Mouse (Mus musculus): ENCODE measurements around the gene Slc3a2. TPM values are rescaled to one million over a fixed set of nuclear protein-coding genes. Genes with fewer than 3 reads are reported as not detected.

Slc3a2 gene
- total RNA-seq, 4 experiments from 2014 or later, result 39.5 to 43.6 (median 41.9) TPM

GRCm38 (mm10) chr19:8663360-8663839 is 59.8 kb downstream of the Slc3a2 start, which contains the start of gene Chrm1:
TSS of gene Chrm1 (plus strand) at chr19:8663789.
- DNase-seq (ENCODE audit: low spot score), result no peak

- DNase-seq (ENCODE audit: low spot score), result no peak
Observed at GRCm38 (mm10) chr19:8662337-8662736, 60.8 kb downstream of the Slc3a2 start.

DNA sequence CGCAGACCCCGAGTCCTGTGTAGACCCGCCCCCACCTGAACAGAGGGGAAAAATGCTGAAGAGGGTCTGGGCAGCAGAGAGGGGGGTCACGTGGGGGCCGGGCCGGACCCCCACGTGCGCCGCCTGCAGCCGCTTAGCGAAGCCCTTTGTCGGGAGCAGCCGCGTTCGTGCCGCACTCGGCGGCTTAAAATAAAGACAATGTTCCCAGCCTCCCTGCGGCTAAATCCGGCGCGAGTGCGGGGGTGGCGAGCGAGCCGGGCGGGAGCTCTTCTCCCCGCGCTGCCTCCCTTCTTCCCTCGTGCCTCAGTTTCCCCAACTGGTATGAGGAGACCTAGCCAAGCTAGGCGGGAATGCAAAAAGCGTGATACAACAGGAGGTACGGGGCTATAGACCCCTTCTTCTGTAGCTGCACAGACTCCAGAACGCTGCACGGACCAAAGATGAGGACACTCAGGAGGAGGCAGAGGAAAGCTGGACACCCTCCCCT is 61.3 kb downstream of the Slc3a2 start:
- DNase-seq (ENCODE audit: low spot score), result no peak

Small RNA genes within 50 kb of the gene (microRNA-seq; reads per million reads assigned to microRNA genes)
- gene Mir6992, result not detected

Other genes starting within 250 kb of the Slc3a2 start
- under 1 TPM in 1 of 4 experiments, not detected in 3; 0.25 TPM for gene Slc22a8, start 132.1 kb downstream of the Slc3a2 start, total RNA-seq (2022)
- gene Slc22a6, start 105.3 kb downstream of the Slc3a2 start, total RNA-seq (2022), result not detected
- gene Chrm1, start 59.6 kb downstream of the Slc3a2 start, total RNA-seq (2022), result under 1 TPM in 2 of 4 experiments, not detected in 2; 0.09 TPM
- gene Wdr74, start 12.5 kb upstream of the Slc3a2 start, total RNA-seq (2022), result 10 to 100 TPM; 16.1 to 19.6 (median 17.5) TPM
- gene 1700092M07Rik, start 17.3 kb upstream of the Slc3a2 start, total RNA-seq (2022), result not detected
- gene Stx5a, start 18.0 kb upstream of the Slc3a2 start, total RNA-seq (2022), result 10 to 100 TPM; 20.9 to 27.3 (median 25.4) TPM
- gene Nxf1, start 33.7 kb upstream of the Slc3a2 start, total RNA-seq (2022), result 10 to 100 TPM; 30.3 to 42.0 (median 33.7) TPM
- 100 to 1,000 TPM; 111 to 137 (median 125) TPM for gene Tmem223, start 47.6 kb upstream of the Slc3a2 start, total RNA-seq (2022)
- 10 to 100 TPM; 18.2 to 21.5 (median 19.5) TPM for gene Tmem179b, start 51.1 kb upstream of the Slc3a2 start, total RNA-seq (2022)
- 1 to 10 TPM; 5.4 to 9.0 (median 7.7) TPM for gene Taf6l, start 63.0 kb upstream of the Slc3a2 start, total RNA-seq (2022)
- 10 to 100 TPM; 52.1 to 60.7 (median 55.4) TPM for gene Polr2g, start 75.2 kb upstream of the Slc3a2 start, total RNA-seq (2022)
- gene Zbtb3, start 79.2 kb upstream of the Slc3a2 start, total RNA-seq (2022), result 1 to 10 TPM; 1.2 to 2.5 (median 1.5) TPM
- gene Ttc9c, start 96.0 kb upstream of the Slc3a2 start, total RNA-seq (2022), result 10 to 100 TPM; 13.7 to 16.4 (median 14.9) TPM
- 10 to 100 TPM; 46.0 to 48.9 (median 46.9) TPM for gene Hnrnpul2, start 96.6 kb upstream of the Slc3a2 start, total RNA-seq (2022)
- under 1 TPM in 1 of 4 experiments, not detected in 3; 0.53 TPM for gene AC129217.1, start 106.4 kb upstream of the Slc3a2 start, total RNA-seq (2022)
- gene Bscl2, start 114.1 kb upstream of the Slc3a2 start, total RNA-seq (2022), result 10 to 100 TPM; 21.2 to 28.1 (median 24.2) TPM
- under 1 TPM in 1 of 4 experiments, not detected in 3; 0.22 TPM for gene Gng3, start 115.8 kb upstream of the Slc3a2 start, total RNA-seq (2022)
- gene Lrrn4cl, start 127.4 kb upstream of the Slc3a2 start, total RNA-seq (2022), result 1 to 10 TPM; 3.4 to 4.7 (median 3.9) TPM
- 100 to 1,000 TPM; 122 to 127 (median 125) TPM for gene Ubxn1, start 148.1 kb upstream of the Slc3a2 start, total RNA-seq (2022)
- 10 to 100 TPM; 47.8 to 65.1 (median 52.0) TPM for gene Uqcc3, start 157.6 kb upstream of the Slc3a2 start, total RNA-seq (2022)
- gene Lbhd1, start 160.4 kb upstream of the Slc3a2 start, total RNA-seq (2022), result 1 to 10 TPM; 1.8 to 6.1 (median 4.4) TPM
- not detected for gene Gm49403, start 160.6 kb upstream of the Slc3a2 start, total RNA-seq (2022)
- gene 1810009A15Rik, start 165.5 kb upstream of the Slc3a2 start, total RNA-seq (2022), result 10 to 100 TPM; 11.8 to 29.9 (median 21.1) TPM
- gene Gm49416, start 165.6 kb upstream of the Slc3a2 start, total RNA-seq (2022), result 1 to 10 TPM; 3.6 to 5.3 (median 4.6) TPM
- gene Ints5, start 169.6 kb upstream of the Slc3a2 start, total RNA-seq (2022), result 10 to 100 TPM; 11.0 to 12.0 (median 11.2) TPM
- 10 to 100 TPM; 45.5 to 49.6 (median 47.2) TPM for gene Ganab, start 174.7 kb upstream of the Slc3a2 start, total RNA-seq (2022)
- 10 to 100 TPM; 39.3 to 41.5 (median 40.6) TPM for gene B3gat3, start 197.0 kb upstream of the Slc3a2 start, total RNA-seq (2022)
- gene Rom1, start 206.0 kb upstream of the Slc3a2 start, total RNA-seq (2022), result 10 to 100 TPM; 22.0 to 37.5 (median 28.1) TPM
- 1 to 10 TPM; 7.2 to 9.1 (median 7.5) TPM for gene Eml3, start 206.2 kb upstream of the Slc3a2 start, total RNA-seq (2022)
- 10 to 100 TPM; 28.2 to 33.7 (median 30.4) TPM for gene Mta2, start 218.5 kb upstream of the Slc3a2 start, total RNA-seq (2022)
- 10 to 100 TPM in 1 of 4 experiments, 1 to 10 TPM in 3; 8.1 to 10.3 (median 8.6) TPM for gene Tut1, start 230.5 kb upstream of the Slc3a2 start, total RNA-seq (2022)
- 100 to 1,000 TPM; 209 to 232 (median 227) TPM for gene Eef1g, start 243.7 kb upstream of the Slc3a2 start, total RNA-seq (2022)